Mouse (Mus musculus) thymus, adult 2 months (tissue): ENCODE measurements at regions not wholly inside any gene's neighbourhood (a gene's known extent, or its start where the extent isn't known, plus 50 kb on each side); places are given as distances from the start of the nearest gene placed in this dataset.

ENCODE experiments used
- DNase-seq: peaks from one replicate; pipeline ENCODE4 v3.0.0; 2021
- H3K27ac ChIP-seq: fragments of 200-500 bp; 2 replicates; pipeline ENCODE4 v1.5.1; 2012; ENCODE audit warnings: low read length, control low read depth; ENCODE audit not compliant: control insufficient read depth, insufficient read depth
- H3K27me3 ChIP-seq: fragments of 200-500 bp; 2 replicates; pipeline ENCODE4 v1.6.1; 2012; ENCODE audit warnings: mild to moderate bottlenecking, low read length, moderate library complexity, mixed read lengths; ENCODE audit not compliant: control insufficient read depth, insufficient read depth
- H3K36me3 ChIP-seq: fragments of 200-500 bp; 2 replicates; pipeline ENCODE4 v1.6.1; 2012; ENCODE audit warnings: mild to moderate bottlenecking, low read length, moderate library complexity; ENCODE audit not compliant: control insufficient read depth, insufficient read depth
- H3K4me1 ChIP-seq: fragments of 200-500 bp; replicated peaks from 2 replicates; pipeline ENCODE4 v1.6.1; 2012; ENCODE audit warnings: low read length; ENCODE audit not compliant: control insufficient read depth, insufficient read depth
- H3K4me3 ChIP-seq: fragments of 200-500 bp; 2 replicates; pipeline ENCODE4 v1.5.1; 2012; ENCODE audit warnings: mild to moderate bottlenecking, low read length, control low read depth, moderate library complexity; ENCODE audit not compliant: control insufficient read depth, insufficient read depth
- CTCF ChIP-seq: fragments of 200-500 bp; IDR thresholded peaks from 2 replicates; pipeline ENCODE4 v1.5.1; 2012; ENCODE audit warnings: mild to moderate bottlenecking, control low read depth, low read length, moderate library complexity, borderline replicate concordance; ENCODE audit not compliant: control insufficient read depth, poor library complexity, insufficient read depth; ENCODE audit errors: extremely low read depth
- POLR2A ChIP-seq: fragments of 200-500 bp; IDR thresholded peaks from 2 replicates; pipeline ENCODE4 v1.6.1; 2012; ENCODE audit warnings: mild to moderate bottlenecking, low read length, control low read depth, moderate library complexity; ENCODE audit not compliant: control insufficient read depth, poor library complexity, insufficient read depth; ENCODE audit errors: extremely low read depth
- WGBS: fragments of 180-500 bp; shearing (Covaris S2); methylation state at CpG from one replicate; pipeline ENCODE4 v1.1.7; 2018; 5-methylcytosine and 5-hydroxymethylcytosine counted together

DNA sequence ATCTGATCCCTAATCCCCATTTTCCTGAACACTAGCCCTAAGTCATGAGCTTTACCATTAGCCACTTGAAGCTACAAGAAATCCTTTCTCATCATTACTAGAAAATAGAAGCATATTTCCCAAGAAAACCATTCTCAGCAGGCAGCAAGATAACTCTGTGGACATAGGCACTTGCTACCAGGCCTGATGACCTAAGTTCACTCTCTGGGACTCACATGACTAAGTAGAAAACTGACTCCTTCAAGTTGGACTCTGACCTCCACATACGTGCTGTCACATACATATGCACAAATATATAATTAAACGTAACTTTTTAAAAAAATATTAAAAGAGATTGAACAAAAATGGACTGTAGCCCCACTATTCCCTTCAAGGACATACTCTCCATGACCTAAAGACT is 200.8 kb downstream of the Actr3 start:
- Histone ChIP-seq H3K4me1 (no peaks in the 10 kb centered on the region), H3K36me3 (no peaks in the 10 kb centered on the region), H3K4me3 (no peak overlapping the region), H3K27ac (no peak overlapping the region), H3K27me3 (no peaks in the 10 kb centered on the region)
- TF ChIP-seq CTCF (no peak), POLR2A (no peak)
- DNase-seq, result no peak
- WGBS, result 93% methylated on average over 2 of the region's 2 CpGs

DNA sequence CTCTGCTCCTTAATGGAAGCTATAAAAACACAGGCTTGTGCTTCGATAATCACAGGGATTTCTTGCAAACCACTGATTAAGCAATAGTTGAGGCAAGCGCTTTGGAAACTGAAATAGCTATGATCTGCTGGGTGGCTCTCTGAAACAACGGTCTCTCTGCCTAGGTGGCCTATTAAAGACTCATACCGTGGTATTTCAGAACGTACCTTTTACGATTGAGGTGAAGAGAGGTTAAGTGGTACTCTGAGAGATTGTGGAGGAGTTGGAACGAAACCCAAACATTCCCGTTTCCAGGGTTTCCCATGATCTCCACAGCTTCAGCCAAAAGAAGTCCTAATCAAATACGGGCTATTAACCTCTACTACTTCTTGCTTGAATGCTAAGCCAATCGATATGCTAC is 212.2 kb downstream of the Actr3 start:
- DNase-seq, result no peak
- H3K36me3 ChIP-seq, result no peaks in the 10 kb centered on the region
- H3K4me3 ChIP-seq, result no peak overlapping the region
- H3K27me3 ChIP-seq, result no peaks in the 10 kb centered on the region
- no peaks in the 10 kb centered on the region for H3K4me1 ChIP-seq
- WGBS, result 97% methylated on average over 10 of the region's 10 CpGs
- no peak overlapping the region for H3K27ac ChIP-seq
- TF ChIP-seq POLR2A, result no peak
- TF ChIP-seq CTCF, result no peak

DNA sequence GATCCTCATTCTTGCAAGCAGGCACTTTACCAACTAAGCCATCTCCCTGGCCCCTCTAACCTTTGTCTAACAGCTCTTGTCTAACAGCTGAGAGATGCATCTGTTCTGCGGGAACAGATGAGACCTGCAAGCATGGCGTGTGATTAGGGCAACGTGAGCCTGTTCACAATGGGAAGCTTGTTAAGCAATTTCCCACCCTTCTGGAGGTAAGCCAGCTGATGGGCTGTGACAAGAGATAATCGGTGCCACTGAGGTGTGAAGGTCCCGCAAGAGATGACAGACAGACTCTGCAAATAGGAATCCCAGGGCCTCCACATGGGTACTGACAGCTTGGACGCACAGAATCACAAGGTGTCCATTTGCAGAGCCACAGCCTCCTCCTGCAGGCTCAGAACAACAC is 219.3 kb downstream of the Actr3 start:
- no peaks in the 10 kb centered on the region for H3K27me3 ChIP-seq
- H3K27ac ChIP-seq, result no peak overlapping the region
- H3K36me3 ChIP-seq, result no peaks in the 10 kb centered on the region
- WGBS, result 89% methylated on average over 6 of the region's 6 CpGs
- TF ChIP-seq POLR2A (no peak), CTCF (no peak)
- no peak for DNase-seq
- H3K4me1 ChIP-seq, result no peaks in the 10 kb centered on the region
- H3K4me3 ChIP-seq, result no peak overlapping the region

DNA sequence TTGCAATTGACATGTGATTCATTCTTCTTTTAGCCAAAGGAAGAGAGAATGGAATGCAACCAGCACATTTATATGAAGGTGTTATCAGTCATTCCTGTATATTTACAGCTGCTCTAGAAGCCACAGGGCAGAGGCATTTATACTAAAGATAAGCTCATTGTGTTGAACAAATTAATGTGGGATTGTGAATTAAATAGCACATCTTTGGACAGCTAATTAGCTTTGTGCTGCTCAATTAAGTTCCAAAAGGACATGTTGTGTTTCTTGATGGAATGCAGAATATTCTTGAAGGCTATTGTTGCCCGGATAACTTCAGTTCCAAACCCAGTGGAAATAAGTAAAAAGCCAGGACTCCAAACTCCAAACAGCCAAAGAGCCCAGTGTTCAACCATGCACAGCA is 248.4 kb downstream of the Actr3 start:
- no peak for DNase-seq
- no peaks in the 10 kb centered on the region for H3K4me1 ChIP-seq
- H3K36me3 ChIP-seq, result no peaks in the 10 kb centered on the region
- no peaks in the 10 kb centered on the region for H3K27me3 ChIP-seq
- H3K27ac ChIP-seq, result no peak overlapping the region
- 95% methylated on average over 1 of the region's 1 CpGs for WGBS
- no peak for TF ChIP-seq POLR2A
- no peak for TF ChIP-seq CTCF
- no peak overlapping the region for H3K4me3 ChIP-seq

DNA sequence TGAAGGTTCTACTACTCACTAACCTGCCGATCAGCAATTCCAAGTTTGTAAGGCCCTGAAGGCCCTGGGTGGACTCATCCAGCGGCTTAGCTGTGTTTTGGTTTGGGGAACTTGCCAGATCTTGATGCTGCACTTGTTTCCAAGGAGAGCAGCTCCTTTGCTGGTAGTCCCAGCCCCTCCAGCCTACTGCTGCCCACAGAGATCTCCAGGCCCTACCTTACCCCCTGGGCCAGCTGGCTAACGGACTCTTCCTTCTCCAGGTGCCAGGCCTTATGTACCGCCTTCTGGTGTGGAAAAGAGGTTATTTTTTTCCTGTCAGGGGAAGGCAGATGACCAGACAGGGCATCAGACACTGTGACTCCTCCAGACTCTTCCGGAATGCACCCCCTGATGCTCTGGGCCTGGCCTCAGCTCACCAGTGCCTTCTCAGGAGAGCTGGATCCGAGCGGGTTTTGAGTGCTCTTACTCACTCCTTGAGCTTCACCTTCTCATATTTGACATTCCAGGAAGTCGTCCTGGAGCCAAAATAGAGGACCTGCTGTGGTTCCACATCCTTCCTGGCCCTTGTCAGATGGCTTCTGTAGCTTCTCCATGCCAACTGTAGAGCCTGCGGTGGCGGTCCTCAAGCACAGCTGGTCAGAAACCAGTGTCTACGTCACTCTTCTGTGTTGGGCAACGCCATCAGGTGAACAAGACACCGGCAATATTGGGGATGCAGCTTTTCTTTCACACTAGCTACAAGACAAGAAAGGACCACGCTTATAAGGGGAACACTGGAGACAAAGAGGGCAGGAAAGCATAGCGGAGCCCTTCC is 259.2 kb downstream of the Actr3 start:
- H3K36me3 ChIP-seq, result no peaks in the 10 kb centered on the region
- WGBS, result 74% methylated on average over 15 of the region's 15 CpGs
- no peaks in the 10 kb centered on the region for H3K27me3 ChIP-seq
- H3K4me1 ChIP-seq, result no peaks in the 10 kb centered on the region
- DNase-seq, result no peak
- TF ChIP-seq POLR2A (no peak), CTCF (no peak)
- no peak overlapping the region for H3K27ac ChIP-seq
- H3K4me3 ChIP-seq, result no peak overlapping the region

DNA sequence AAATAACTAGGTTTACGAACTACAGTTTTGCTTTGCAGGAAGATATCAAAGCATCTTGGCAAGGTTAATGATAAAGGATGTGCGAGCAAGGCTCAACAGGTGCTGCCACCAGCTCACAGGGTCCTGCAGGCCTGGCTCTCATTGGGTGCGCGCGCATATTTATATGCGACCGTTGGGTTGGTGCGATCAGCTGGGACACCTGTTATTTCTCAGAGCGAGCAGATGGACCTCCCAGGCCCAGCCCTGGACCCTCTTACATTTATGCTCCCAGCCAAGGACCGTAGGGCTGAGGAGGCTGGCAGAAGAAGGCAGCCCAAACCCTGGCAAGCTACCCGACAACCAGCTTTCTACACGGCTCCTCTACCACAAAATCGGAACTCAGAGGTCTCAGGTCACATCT is 260.8 kb downstream of the Actr3 start:
- no peak overlapping the region for H3K27ac ChIP-seq
- TF ChIP-seq POLR2A (no peak), CTCF (no peak)
- no peaks in the 10 kb centered on the region for H3K27me3 ChIP-seq
- 96% methylated on average over 13 of the region's 13 CpGs for WGBS
- no peaks in the 10 kb centered on the region for H3K36me3 ChIP-seq
- H3K4me3 ChIP-seq, result no peak overlapping the region
- no peaks in the 10 kb centered on the region for H3K4me1 ChIP-seq
- DNase-seq, result no peak
